Mouse (Mus musculus): Measurements from ENCODE around the gene Tmem86b. TPM values are rescaled to one million over a fixed set of nuclear protein-coding genes. Genes with fewer than 3 reads are reported as not detected.

Tmem86b gene
- polyA plus RNA-seq, 1 experiment from 2014 or later = 1.4 TPM

GRCm38 (mm10) chr7:4619979-4620378 is 11.2 kb downstream of the Tmem86b start:
- ATAC-seq (ENCODE audit: insufficient number of reproducible peaks, insufficient read depth, low FRiP score, low read depth) = no peak
- H3K27me3 ChIP-seq (ENCODE audit: control insufficient read depth, insufficient read depth, low read length) = no peaks in the 10 kb centered on the region
- H3K36me3 ChIP-seq (ENCODE audit: control insufficient read depth, insufficient read depth, low read length) = no peaks in the 10 kb centered on the region
- WGBS = 41% methylated on average over 1 of the region's 1 CpGs
- no peaks in the 10 kb centered on the region for H3K4me1 ChIP-seq (ENCODE audit: control insufficient read depth, insufficient read depth, low read length)
- no peak overlapping the region for H3K27ac ChIP-seq (ENCODE audit: low read length)
- no peak overlapping the region for H3K4me3 ChIP-seq (ENCODE audit: low read depth, low read length)
- no peak overlapping the region for H3K4me2 ChIP-seq (replicated peaks; ENCODE audit: low read depth, low read length)
- no peaks in the 10 kb centered on the region for H3K9me3 ChIP-seq (ENCODE audit: control insufficient read depth, low read depth, low read length)
- H3K9ac ChIP-seq (replicated peaks; ENCODE audit: low read depth, low read length) = no peak overlapping the region

GRCm38 (mm10) chr7:4613740-4614403 is 17.4 kb downstream of the Tmem86b start:
- Histone ChIP-seq H3K27ac (ENCODE audit: low read length) (no peak overlapping the region), H3K4me1 (ENCODE audit: control insufficient read depth, insufficient read depth, low read length) (no peaks in the 10 kb centered on the region), H3K9ac (replicated peaks; ENCODE audit: low read depth, low read length) (no peak overlapping the region), H3K36me3 (ENCODE audit: control insufficient read depth, insufficient read depth, low read length) (no peaks in the 10 kb centered on the region), H3K4me2 (replicated peaks; ENCODE audit: low read depth, low read length) (no peak overlapping the region), H3K4me3 (ENCODE audit: low read depth, low read length) (no peak overlapping the region), H3K9me3 (ENCODE audit: control insufficient read depth, low read depth, low read length) (no peaks in the 10 kb centered on the region), H3K27me3 (ENCODE audit: control insufficient read depth, insufficient read depth, low read length) (no peaks in the 10 kb centered on the region)
- ATAC-seq (ENCODE audit: insufficient number of reproducible peaks, insufficient read depth, low FRiP score, low read depth) = no peak
- 61% methylated on average over 14 of the region's 14 CpGs for WGBS

DNA sequence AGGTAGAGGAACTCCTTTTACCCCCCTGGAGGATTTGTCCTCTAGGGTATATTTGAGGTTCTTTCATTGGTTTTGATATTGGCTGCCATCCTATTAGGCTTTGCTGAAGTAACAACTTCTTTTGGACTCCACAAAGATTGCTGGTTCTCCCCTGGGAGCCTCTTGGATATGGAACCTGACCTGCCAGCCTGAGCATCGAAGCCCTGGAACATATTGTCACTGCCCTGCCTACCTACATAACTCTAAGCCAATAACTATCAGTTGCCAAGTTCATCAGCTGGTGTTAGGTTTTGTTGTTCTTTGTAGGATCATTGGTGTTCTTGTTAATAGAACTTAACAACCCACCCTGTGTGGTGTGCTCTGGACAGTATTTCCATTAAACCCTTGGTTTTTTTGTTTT is 18.3 kb downstream of the Tmem86b start:
- no peak for ATAC-seq (ENCODE audit: insufficient number of reproducible peaks, insufficient read depth, low FRiP score, low read depth)
- no peaks in the 10 kb centered on the region for H3K9me3 ChIP-seq (ENCODE audit: control insufficient read depth, low read depth, low read length)
- no peak overlapping the region for H3K4me2 ChIP-seq (replicated peaks; ENCODE audit: low read depth, low read length)
- H3K27me3 ChIP-seq (ENCODE audit: control insufficient read depth, insufficient read depth, low read length) = no peaks in the 10 kb centered on the region
- no peak overlapping the region for H3K4me3 ChIP-seq (ENCODE audit: low read depth, low read length)
- H3K36me3 ChIP-seq (ENCODE audit: control insufficient read depth, insufficient read depth, low read length) = no peaks in the 10 kb centered on the region
- 70% methylated on average over 1 of the region's 1 CpGs for WGBS
- H3K9ac ChIP-seq (replicated peaks; ENCODE audit: low read depth, low read length) = no peak overlapping the region
- no peak overlapping the region for H3K27ac ChIP-seq (ENCODE audit: low read length)
- H3K4me1 ChIP-seq (ENCODE audit: control insufficient read depth, insufficient read depth, low read length) = no peaks in the 10 kb centered on the region

- Histone ChIP-seq H3K4me2 (replicated peaks; ENCODE audit: low read depth, low read length) (no peak overlapping the region), H3K4me3 (ENCODE audit: low read depth, low read length) (no peak overlapping the region), H3K4me1 (ENCODE audit: control insufficient read depth, insufficient read depth, low read length) (no peaks in the 10 kb centered on the region), H3K27me3 (ENCODE audit: control insufficient read depth, insufficient read depth, low read length) (no peaks in the 10 kb centered on the region), H3K9me3 (ENCODE audit: control insufficient read depth, low read depth, low read length) (no peaks in the 10 kb centered on the region), H3K27ac (ENCODE audit: low read length) (no peak overlapping the region), H3K9ac (replicated peaks; ENCODE audit: low read depth, low read length) (no peak overlapping the region), H3K36me3 (ENCODE audit: control insufficient read depth, insufficient read depth, low read length) (no peaks in the 10 kb centered on the region)
- WGBS = 62% methylated on average over 8 of the region's 8 CpGs
- no peak for ATAC-seq (ENCODE audit: insufficient number of reproducible peaks, insufficient read depth, low FRiP score, low read depth)
These were observed 18.8 kb downstream of the Tmem86b start for GRCm38 (mm10) chr7:4612386-4612785.

DNA sequence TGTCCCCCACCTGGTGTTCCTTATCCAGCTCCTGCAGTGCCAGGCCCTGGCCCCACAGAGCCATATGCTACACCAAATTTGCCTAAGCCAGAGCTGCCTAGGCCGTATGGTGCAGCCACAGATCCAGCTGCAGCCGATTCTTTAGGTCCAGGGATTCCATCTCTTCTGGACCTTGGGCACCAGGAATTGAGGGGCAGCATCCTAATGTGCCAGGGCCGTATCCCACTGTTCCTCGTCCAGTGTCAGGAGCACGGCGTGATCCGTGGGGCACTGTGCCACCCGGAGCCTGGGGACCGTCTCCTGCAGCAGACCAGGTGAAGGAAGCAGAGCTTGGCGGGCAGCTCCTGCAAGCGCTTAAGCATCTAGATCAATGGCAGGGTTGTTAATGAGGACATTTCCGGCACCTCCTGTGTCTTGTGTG is 19.3 kb downstream of the Tmem86b start:
- H3K4me1 ChIP-seq (ENCODE audit: control insufficient read depth, insufficient read depth, low read length) = no peaks in the 10 kb centered on the region
- 82% methylated on average over 12 of the region's 12 CpGs for WGBS

DNA sequence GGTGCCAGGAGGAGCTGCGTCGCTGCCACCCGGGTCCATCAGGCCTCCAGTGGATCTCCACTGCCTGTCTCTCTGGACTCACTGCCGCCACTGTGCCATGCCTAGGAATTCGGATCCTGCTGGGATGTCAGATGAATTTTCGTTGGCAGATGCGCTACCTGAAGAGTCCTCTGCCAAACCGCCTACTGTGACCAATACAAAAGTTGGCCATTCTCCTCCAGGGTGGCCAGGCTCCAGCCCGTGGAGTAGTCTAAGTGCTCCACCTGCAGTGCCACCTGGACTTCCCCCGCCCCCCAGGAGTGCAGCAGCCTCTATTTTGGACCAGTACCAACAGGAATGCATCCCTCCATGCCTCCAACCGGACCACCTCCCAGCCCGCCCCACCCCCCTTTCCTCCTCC is 19.7 kb downstream of the Tmem86b start:
- H3K36me3 ChIP-seq (ENCODE audit: control insufficient read depth, insufficient read depth, low read length) = no peaks in the 10 kb centered on the region
- H3K27ac ChIP-seq (ENCODE audit: low read length) = no peak overlapping the region
- no peaks in the 10 kb centered on the region for H3K9me3 ChIP-seq (ENCODE audit: control insufficient read depth, low read depth, low read length)
- no peak overlapping the region for H3K4me3 ChIP-seq (ENCODE audit: low read depth, low read length)
- no peaks in the 10 kb centered on the region for H3K27me3 ChIP-seq (ENCODE audit: control insufficient read depth, insufficient read depth, low read length)
- H3K4me1 ChIP-seq (ENCODE audit: control insufficient read depth, insufficient read depth, low read length) = no peaks in the 10 kb centered on the region
- ATAC-seq (ENCODE audit: insufficient number of reproducible peaks, insufficient read depth, low FRiP score, low read depth) = no peak
- no peak overlapping the region for H3K4me2 ChIP-seq (replicated peaks; ENCODE audit: low read depth, low read length)
- no peak overlapping the region for H3K9ac ChIP-seq (replicated peaks; ENCODE audit: low read depth, low read length)
- 80% methylated on average over 12 of the region's 12 CpGs for WGBS

More for the DNA sequence above, 19.3 kb downstream of the Tmem86b start:
- H3K27ac ChIP-seq (ENCODE audit: low read length) = no peak overlapping the region
- no peak overlapping the region for H3K4me2 ChIP-seq (replicated peaks; ENCODE audit: low read depth, low read length)
- H3K27me3 ChIP-seq (ENCODE audit: control insufficient read depth, insufficient read depth, low read length) = no peaks in the 10 kb centered on the region
- H3K9me3 ChIP-seq (ENCODE audit: control insufficient read depth, low read depth, low read length) = no peaks in the 10 kb centered on the region
- H3K9ac ChIP-seq (replicated peaks; ENCODE audit: low read depth, low read length) = no peak overlapping the region
- no peak for ATAC-seq (ENCODE audit: insufficient number of reproducible peaks, insufficient read depth, low FRiP score, low read depth)
- no peaks in the 10 kb centered on the region for H3K36me3 ChIP-seq (ENCODE audit: control insufficient read depth, insufficient read depth, low read length)
- H3K4me3 ChIP-seq (ENCODE audit: low read depth, low read length) = no peak overlapping the region

DNA sequence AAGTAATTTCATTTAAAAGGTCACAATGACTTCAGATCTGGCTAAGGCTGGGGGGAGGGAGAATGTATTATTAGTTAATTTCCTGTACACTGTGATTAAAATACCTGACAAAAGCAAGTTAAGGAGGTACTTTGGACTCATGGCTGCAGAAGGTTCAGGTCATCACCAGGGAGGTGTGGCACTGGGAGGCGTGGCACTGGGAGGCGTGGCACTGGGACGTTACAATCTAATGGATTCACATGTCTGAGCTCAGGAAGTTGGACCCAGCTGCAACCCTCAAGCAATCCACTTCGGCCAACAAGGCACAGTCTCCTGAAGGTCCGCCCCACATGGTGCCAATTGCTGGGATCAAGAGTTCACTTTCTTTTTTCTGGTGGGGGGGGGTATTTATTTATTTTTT is 23.2 kb downstream of the Tmem86b start:
- no peak for ATAC-seq (ENCODE audit: insufficient number of reproducible peaks, insufficient read depth, low FRiP score, low read depth)
- H3K36me3 ChIP-seq (ENCODE audit: control insufficient read depth, insufficient read depth, low read length) = no peaks in the 10 kb centered on the region
- H3K4me1 ChIP-seq (ENCODE audit: control insufficient read depth, insufficient read depth, low read length) = no peaks in the 10 kb centered on the region
- 65% methylated on average over 5 of the region's 5 CpGs for WGBS
- H3K27me3 ChIP-seq (ENCODE audit: control insufficient read depth, insufficient read depth, low read length) = no peaks in the 10 kb centered on the region
- H3K9ac ChIP-seq (replicated peaks; ENCODE audit: low read depth, low read length) = no peak overlapping the region
- no peak overlapping the region for H3K27ac ChIP-seq (ENCODE audit: low read length)
- no peak overlapping the region for H3K4me2 ChIP-seq (replicated peaks; ENCODE audit: low read depth, low read length)
- no peak overlapping the region for H3K4me3 ChIP-seq (ENCODE audit: low read depth, low read length)
- H3K9me3 ChIP-seq (ENCODE audit: control insufficient read depth, low read depth, low read length) = no peaks in the 10 kb centered on the region

DNA sequence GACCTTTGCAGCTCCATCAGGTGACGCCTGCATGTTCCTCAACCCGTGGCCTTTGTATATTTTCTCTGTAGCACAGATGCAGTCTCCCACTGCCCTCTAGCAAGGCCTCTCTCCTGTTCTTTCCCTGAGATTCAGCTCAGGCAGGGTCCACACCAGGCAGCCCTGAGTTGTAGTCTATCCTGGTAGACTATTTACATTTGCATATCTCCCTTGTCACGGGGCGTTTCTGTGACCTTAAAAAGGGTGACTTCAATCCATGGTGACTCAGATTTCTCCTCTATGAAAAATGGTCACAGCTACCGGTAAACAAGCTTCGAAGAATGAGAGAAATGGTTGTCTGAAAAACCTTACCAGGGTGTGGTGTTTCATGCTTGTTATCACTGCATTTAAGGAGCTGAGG is 27.3 kb downstream of the Tmem86b start, which contains the start of gene Ptprh:
Gene Ptprh, minus strand, starts transcription at position 169 of the 400 bp plus-strand sequence.
- no peak for ATAC-seq (ENCODE audit: insufficient number of reproducible peaks, insufficient read depth, low FRiP score, low read depth)
- no peak within 1 kb of the TSS for H3K4me2 ChIP-seq (replicated peaks; ENCODE audit: low read depth, low read length)
- H3K27me3 ChIP-seq (ENCODE audit: control insufficient read depth, insufficient read depth, low read length) = no peaks in the 10 kb centered on the region
- no peaks in the 10 kb centered on the region for H3K9me3 ChIP-seq (ENCODE audit: control insufficient read depth, low read depth, low read length)
- H3K4me3 ChIP-seq (ENCODE audit: low read depth, low read length) = no peak within 1 kb of the TSS
- no peak within 1 kb of the TSS for H3K27ac ChIP-seq (ENCODE audit: low read length)
- H3K9ac ChIP-seq (replicated peaks; ENCODE audit: low read depth, low read length) = no peak within 1 kb of the TSS
- 62% methylated on average over 6 of the region's 6 CpGs for WGBS
- no peaks in the 10 kb centered on the region for H3K4me1 ChIP-seq (ENCODE audit: control insufficient read depth, insufficient read depth, low read length)
- no peaks in the 10 kb centered on the region for H3K36me3 ChIP-seq (ENCODE audit: control insufficient read depth, insufficient read depth, low read length)

DNA sequence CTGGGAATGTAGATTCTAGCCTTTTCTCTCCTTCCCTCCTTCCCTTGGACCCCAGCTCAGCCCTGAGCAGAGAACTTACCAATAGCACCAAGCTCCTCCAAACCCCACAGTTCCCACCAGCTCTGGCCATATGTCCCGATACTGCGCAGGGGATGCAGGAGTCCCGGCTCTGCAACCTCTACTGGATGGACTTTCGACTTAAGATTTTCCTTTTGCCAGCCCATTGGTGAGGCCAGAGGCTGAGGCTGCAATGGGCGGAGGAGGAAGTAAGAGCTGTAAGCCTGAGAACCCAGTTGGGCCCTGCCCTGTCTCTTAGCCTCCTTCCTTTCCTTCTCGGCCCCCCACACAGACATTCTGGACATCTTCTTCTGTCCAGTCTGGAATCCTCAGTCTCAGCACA is 28.3 kb downstream of the Tmem86b start:
- 90% methylated on average over 6 of the region's 6 CpGs for WGBS
- Histone ChIP-seq H3K4me3 (ENCODE audit: low read depth, low read length) (no peak overlapping the region), H3K4me1 (ENCODE audit: control insufficient read depth, insufficient read depth, low read length) (no peaks in the 10 kb centered on the region), H3K27me3 (ENCODE audit: control insufficient read depth, insufficient read depth, low read length) (no peaks in the 10 kb centered on the region), H3K36me3 (ENCODE audit: control insufficient read depth, insufficient read depth, low read length) (no peaks in the 10 kb centered on the region), H3K4me2 (replicated peaks; ENCODE audit: low read depth, low read length) (no peak overlapping the region), H3K9ac (replicated peaks; ENCODE audit: low read depth, low read length) (no peak overlapping the region), H3K9me3 (ENCODE audit: control insufficient read depth, low read depth, low read length) (no peaks in the 10 kb centered on the region), H3K27ac (ENCODE audit: low read length) (no peak overlapping the region)
- ATAC-seq (ENCODE audit: insufficient number of reproducible peaks, insufficient read depth, low FRiP score, low read depth) = no peak
